Mouse (Mus musculus) heart, adult 2 months (tissue): ENCODE results near the gene Med21. TPM values are rescaled to one million over a fixed set of nuclear protein-coding genes. Genes with fewer than 3 reads are reported as not detected.

Source experiments
- DNase-seq, 2 experiments: peaks; one replicate each; pipeline ENCODE4 v3.0.0; 2021
- H3K27ac ChIP-seq: fragments of 200-600 bp; 2 replicates; pipeline ENCODE4 v1.8.1; 2022
- H3K27me3 ChIP-seq: fragments of 200-500 bp; 2 replicates; pipeline ENCODE4 v1.6.1; 2012; ENCODE audit warnings: mild to moderate bottlenecking, low read length, inconsistent platforms, mixed read lengths; ENCODE audit not compliant: control insufficient read depth, insufficient read depth
- H3K36me3 ChIP-seq: fragments of 200-500 bp; 2 replicates; pipeline ENCODE4 v1.6.1; 2012; ENCODE audit warnings: low read length, inconsistent platforms; ENCODE audit not compliant: control insufficient read depth, insufficient read depth
- H3K4me1 ChIP-seq: fragments of 200-500 bp; 2 replicates; pipeline ENCODE4 v1.6.1; 2011; ENCODE audit warnings: low read length; ENCODE audit not compliant: control insufficient read depth, insufficient read depth
- H3K4me3 ChIP-seq: fragments of 200-600 bp; 2 replicates; pipeline ENCODE4 v1.8.1; 2022
- H3K79me2 ChIP-seq: fragments of 200-500 bp; replicated peaks from 2 replicates; pipeline ENCODE4 v1.6.1; 2012; ENCODE audit warnings: mild to moderate bottlenecking, inconsistent platforms, low read length, moderate library complexity, mixed read lengths; ENCODE audit not compliant: control insufficient read depth, insufficient read depth
- H3K9ac ChIP-seq: fragments of 200-500 bp; 2 replicates; pipeline ENCODE4 v1.6.1; 2012; ENCODE audit warnings: low read depth, mild to moderate bottlenecking, control low read depth, inconsistent platforms, low read length, mixed read lengths
- CTCF ChIP-seq: fragments of 200-600 bp; IDR thresholded peaks from 2 replicates; pipeline ENCODE4 v1.8.1; 2022; ENCODE audit warnings: antibody characterized with exemption, mild to moderate bottlenecking, moderate library complexity
- EP300 ChIP-seq: fragments of 200-500 bp; IDR thresholded peaks from 2 replicates; pipeline ENCODE4 v1.6.1; 2011; ENCODE audit warnings: low read depth, low read length, control low read depth; ENCODE audit not compliant: insufficient read depth
- POLR2A ChIP-seq: fragments of 200-500 bp; IDR thresholded peaks from 2 replicates; pipeline ENCODE4 v1.6.1; 2011; ENCODE audit warnings: mild to moderate bottlenecking, low read depth, low read length, control low read depth; ENCODE audit not compliant: insufficient read depth
- WGBS: fragments of 180-500 bp; shearing (Covaris S2); methylation state at CpG from one replicate; pipeline ENCODE4 v1.1.7; 2018; 5-methylcytosine and 5-hydroxymethylcytosine counted together
- intact Hi-C: fragments of 180-260 bp; cut with DNase I; formaldehyde crosslinking; loops from one replicate; pipeline ENCODE4 v1.15.1; 2025
- polyA plus RNA-seq: library from polyadenylated mRNA; depleted of rRNA; stranded (reverse); fragments of >200 nt; gene quantifications from 2 replicates; pipeline ENCODE4 v1.2.3, GENCODE M21; 2012
- total RNA-seq, 2 experiments: library from RNA; stranded (reverse); gene quantifications; 2 replicates each; pipeline ENCODE4 v1.2.3; 2021

The Med21 gene
- total and polyA plus RNA-seq, 3 experiments = 39.4 to 50.5 (median 43.0) TPM

- Histone ChIP-seq H3K4me3 (no peak overlapping the region), H3K27me3 (no peaks in the 10 kb centered on the region), H3K79me2 (no peaks in the 10 kb centered on the region), H3K36me3 (no peaks in the 10 kb centered on the region; the same call in 1 of the 2 replicates), H3K27ac (no peak overlapping the region), H3K4me1 (peaks cover 4% of the 10 kb centered on the region), H3K9ac (no peak overlapping the region)
- intact Hi-C loops = no loop called here
- DNase-seq = no peak
- TF ChIP-seq POLR2A = no peak
- TF ChIP-seq EP300 = no peak
- no peak for TF ChIP-seq CTCF
- 18% methylated on average over 15 of the region's 15 CpGs for WGBS
These were observed 28.9 kb downstream of the Med21 start for GRCm38 (mm10) chr6:146670956-146671855.

GRCm38 (mm10) chr6:146672106-146672505 is 29.8 kb downstream of the Med21 start:
- no peaks in the 10 kb centered on the region for H3K79me2 ChIP-seq
- H3K4me3 ChIP-seq = no peak overlapping the region
- no peak for TF ChIP-seq CTCF
- no peak for TF ChIP-seq EP300
- no peak for TF ChIP-seq POLR2A
- intact Hi-C loops = no loop called here
- H3K9ac ChIP-seq = no peak overlapping the region
- H3K4me1 ChIP-seq = peaks cover 4% of the 10 kb centered on the region
- H3K36me3 ChIP-seq = no peaks in the 10 kb centered on the region; the same call in 1 of the 2 replicates
- no peak for DNase-seq
- WGBS = 47% methylated on average over 5 of the region's 5 CpGs
- H3K27me3 ChIP-seq = no peaks in the 10 kb centered on the region
- H3K27ac ChIP-seq = peak overlapping the region; percentile 20

- WGBS = 86% methylated on average over 4 of the region's 4 CpGs
- intact Hi-C loops = no loop called here
- Histone ChIP-seq H3K9ac (no peak overlapping the region), H3K27me3 (no peaks in the 10 kb centered on the region), H3K4me1 (peaks cover 4% of the 10 kb centered on the region), H3K4me3 (no peak overlapping the region), H3K27ac (no peak overlapping the region), H3K79me2 (no peaks in the 10 kb centered on the region), H3K36me3 (no peaks in the 10 kb centered on the region; the same call in 1 of the 2 replicates)
- no peak for TF ChIP-seq POLR2A
- no peak for TF ChIP-seq EP300
- no peak for DNase-seq
These were observed 31.3 kb downstream of the Med21 start for GRCm38 (mm10) chr6:146673696-146674095.

GRCm38 (mm10) chr6:146674420-146674819 is 32.1 kb downstream of the Med21 start:
- H3K4me1 ChIP-seq = peaks cover 3% of the 10 kb centered on the region
- H3K27ac ChIP-seq = no peak overlapping the region
- no peak for DNase-seq
- H3K9ac ChIP-seq = no peak overlapping the region
- H3K79me2 ChIP-seq = no peaks in the 10 kb centered on the region
- no peaks in the 10 kb centered on the region for H3K27me3 ChIP-seq
- intact Hi-C loops = no loop called here
- TF ChIP-seq CTCF (no peak), EP300 (no peak), POLR2A (no peak)
- no peaks in the 10 kb centered on the region; the same call in 1 of the 2 replicates for H3K36me3 ChIP-seq
- H3K4me3 ChIP-seq = no peak overlapping the region
- 56% methylated on average over 8 of the region's 8 CpGs for WGBS

- DNase-seq = peak in 1 of 2 experiments; percentile 27
- TF ChIP-seq EP300 (no peak), CTCF (no peak), POLR2A (no peak)
- H3K4me1 ChIP-seq = peaks cover 3% of the 10 kb centered on the region
These were observed 32.7 kb downstream of the Med21 start for GRCm38 (mm10) chr6:146674881-146675536.

More at GRCm38 (mm10) chr6:146674881-146675536, 32.7 kb downstream of the Med21 start:
- peak overlapping the region; percentile 28; the same call in 1 of the 2 replicates for H3K27ac ChIP-seq
- no peak overlapping the region for H3K9ac ChIP-seq
- no peak overlapping the region for H3K4me3 ChIP-seq
- WGBS = 24% methylated on average over 4 of the region's 4 CpGs
- H3K79me2 ChIP-seq = no peaks in the 10 kb centered on the region
- H3K27me3 ChIP-seq = no peaks in the 10 kb centered on the region
- no peaks in the 10 kb centered on the region; the same call in 1 of the 2 replicates for H3K36me3 ChIP-seq
- intact Hi-C loops = no loop called here
